In the genomic region with DNA sequence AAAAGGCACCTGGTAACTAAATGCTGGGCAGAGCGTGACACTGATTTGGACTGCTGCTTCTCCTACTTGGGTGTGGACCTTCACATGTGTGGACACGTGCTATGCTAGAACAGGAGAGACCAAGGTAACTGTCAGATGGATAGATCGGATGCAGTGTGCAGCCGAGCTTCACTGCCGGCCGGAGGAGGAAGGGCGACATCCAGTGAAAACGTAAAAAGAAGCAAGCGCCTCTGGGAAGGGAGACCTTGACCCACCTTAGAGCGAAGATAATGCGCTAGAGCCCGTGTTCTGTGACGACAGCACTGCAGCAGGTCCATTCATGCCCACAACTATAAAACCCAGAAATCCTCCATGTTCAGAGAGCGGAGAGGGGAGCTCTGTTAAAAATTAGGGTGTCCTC, we compare ENCODE assay signal across 23 mouse cellular contexts. TPM values are rescaled to one million over a fixed set of nuclear protein-coding genes. Genes with fewer than 3 reads are reported as not detected.
DNase-seq lines count a peak whose midpoint lies in the region; ATAC-seq lines count a peak whose summit lies in the region.
"Had no signal": no experiment of that assay in that cellular context is flagged by ENCODE, and none has a peak within 500 bp of the region (broad histone marks: within the 10 kb centered on the region; RNA-seq: fewer than 3 reads in every experiment).

No protein-coding gene starts in this region.

- H3K36me3 ChIP-seq in hindbrain, embryonic 13.5 days: peaks cover 61% of the 10 kb centered on the region
- H3K36me3 ChIP-seq in hindbrain, embryonic 14.5 days (replicated peaks; ENCODE audit: control insufficient read depth, insufficient read depth): peaks cover 49% of the 10 kb centered on the region

- H3K9me3 ChIP-seq in hindbrain, embryonic 13.5 days: no peaks in the 10 kb centered on the region
- H3K9me3 ChIP-seq in hindbrain, embryonic 14.5 days (ENCODE audit: control insufficient read depth, low read length): no peaks in the 10 kb centered on the region
- H3K9me3 ChIP-seq: forebrain, embryonic 10.5 days; G1E; intestine, embryonic 15.5 days had no signal

- H3K4me1 ChIP-seq in hindbrain, embryonic 13.5 days (replicated peaks): peaks cover 59% of the 10 kb centered on the region
- H3K4me1 ChIP-seq in hindbrain, embryonic 14.5 days (replicated peaks; ENCODE audit: control insufficient read depth, insufficient read depth, low read length): peaks cover 41% of the 10 kb centered on the region
- H3K4me1 ChIP-seq: intestine, embryonic 15.5 days had no signal

- H3K27ac ChIP-seq in hindbrain, embryonic 13.5 days: peak overlapping the region; percentile 26
- H3K27ac ChIP-seq in hindbrain, embryonic 14.5 days: no peak overlapping the region
- H3K27ac ChIP-seq: forebrain, embryonic 10.5 days; gastrocnemius, adult 2 months; intestine, embryonic 15.5 days had no signal

- no peak overlapping the region for H3K4me2 ChIP-seq in hindbrain, embryonic 13.5 days
- no peak overlapping the region for H3K4me2 ChIP-seq in hindbrain, embryonic 14.5 days (replicated peaks)
- H3K4me2 ChIP-seq: heart, embryonic 11.5 days; intestine, embryonic 15.5 days had no signal

- no peaks in the 10 kb centered on the region for H3K27me3 ChIP-seq in hindbrain, embryonic 13.5 days
- H3K27me3 ChIP-seq in hindbrain, embryonic 14.5 days (ENCODE audit: control insufficient read depth, insufficient read depth, low read length): no peaks in the 10 kb centered on the region
- H3K27me3 ChIP-seq: intestine, embryonic 15.5 days; Patski had no signal

- H3K9ac ChIP-seq in hindbrain, embryonic 13.5 days: no peak overlapping the region
- H3K9ac ChIP-seq in hindbrain, embryonic 14.5 days: no peak overlapping the region
- H3K9ac ChIP-seq: intestine, embryonic 15.5 days had no signal

- DNase-seq in adrenal gland, adult 8-10 months: peak; percentile 48
- no peak for DNase-seq in adrenal gland, postnatal 25 days
- DNase-seq in hindbrain, embryonic 14.5 days (ENCODE audit: low spot score): no peak
- peak; percentile 37 for DNase-seq in adrenal gland, postnatal 10 days
- no peak for DNase-seq in kidney, adult 18-20 months
- no peak for DNase-seq in frontal cortex, postnatal 25 days (ENCODE audit: low spot score in 2 of 2)
- DNase-seq: cerebellum, adult 18-20 months; cerebellum, adult 9-10 months; cerebellum, postnatal 14 days; gastrocnemius, adult 2 months; gastrocnemius, postnatal 14 days; heart, adult 11 months; kidney, adult 11 months; kidney, adult 9 months had no signal

- no peak for ATAC-seq in hindbrain, embryonic 13.5 days (ENCODE audit: low FRiP score)
- no peak for ATAC-seq in hindbrain, embryonic 14.5 days (ENCODE audit: low FRiP score)
- ATAC-seq: CD4-positive, CD25-positive, alpha-beta regulatory T cell, adult 4 months; forebrain, embryonic 14.5 days; hindbrain, embryonic 16.5 days; intestine, embryonic 15.5 days; Patski had no signal

- H3K4me3 ChIP-seq in hindbrain, embryonic 13.5 days: no peak overlapping the region
- H3K4me3 ChIP-seq in hindbrain, embryonic 14.5 days (replicated peaks; ENCODE audit: low read length): no peak overlapping the region
- H3K4me3 ChIP-seq: forebrain, embryonic 10.5 days; gastrocnemius, adult 2 months; intestine, embryonic 15.5 days had no signal

- 93% methylated on average over 14 of the region's 14 CpGs for WGBS in hindbrain, embryonic 13.5 days
- 92% methylated on average over 14 of the region's 14 CpGs for WGBS in hindbrain, embryonic 14.5 days

RNA-seq across cellular contexts. Expression of a gene that starts 50.0 kb away (rescaled TPM):
- total RNA-seq in adrenal gland, adult 8-10 months (2022): 100 to 1,000 TPM; 158 to 319 (median 228) TPM
- 154 and 189 TPM in 2 replicates for total RNA-seq in adrenal gland, postnatal 25 days (2021)
- polyA plus RNA-seq in hindbrain, embryonic 13.5 days (2015; fragmentation: Nextera tagmentation; extraction: Ambion mirVana): 36.6 and 41.0 TPM in 2 replicates
- polyA plus RNA-seq in hindbrain, embryonic 14.5 days (2014; fragmentation: Nextera tagmentation; extraction: Ambion mirVana): 22.4 and 26.5 TPM in 2 replicates
- total RNA-seq in adrenal gland, postnatal 10 days (2021): 100 to 1,000 TPM; 149 to 152 TPM

Comparison
In these comparisons a context has a peak if more than half of its experiments do, and no peak if none do; other contexts are left out.
1. DNase-seq: peak in adrenal gland, adult 8-10 months (single experiment) and adrenal gland, postnatal 10 days (single experiment); none in adrenal gland, postnatal 25 days (single experiment), hindbrain, embryonic 14.5 days (single experiment), kidney, adult 18-20 months (single experiment) and frontal cortex, postnatal 25 days (0 of 2).